Mouse (Mus musculus) adrenal gland, postnatal 10 days (tissue): Measurements from ENCODE around the gene Sgca. TPM values are rescaled to one million over a fixed set of nuclear protein-coding genes. Genes with fewer than 3 reads are reported as not detected.

Experiments used
- DNase-seq: peaks from one replicate; pipeline ENCODE4 v3.0.0; 2021; ENCODE audit warnings: mixed read lengths
- total RNA-seq, 2 experiments: library from RNA; stranded (reverse); gene quantifications; 2 replicates each; pipeline ENCODE4 v1.2.3; 2021

The Sgca gene
- total RNA-seq, 2 experiments from 2014 or later, result 4.5 to 16.8 TPM

- DNase-seq, result no peak
Measured at GRCm38 (mm10) chr11:95001584-95002347, 25.6 kb upstream of the Sgca start.

GRCm38 (mm10) chr11:95001058-95001457 lies 24.9 kb upstream of the Sgca start:
- DNase-seq, result peak; percentile 80

- DNase-seq, result peak; percentile 50
Measured at GRCm38 (mm10) chr11:95000548-95000947, 24.4 kb upstream of the Sgca start.

- no peak for DNase-seq
Measured at GRCm38 (mm10) chr11:95000128-95000527, 24.0 kb upstream of the Sgca start.

GRCm38 (mm10) chr11:94998041-94998531 lies 22.0 kb upstream of the Sgca start:
- no peak for DNase-seq

- DNase-seq, result no peak
Measured at GRCm38 (mm10) chr11:94997596-94997995, 21.5 kb upstream of the Sgca start.

GRCm38 (mm10) chr11:94996984-94997383 lies 20.9 kb upstream of the Sgca start:
- DNase-seq, result no peak

- DNase-seq, result no peak
Measured at GRCm38 (mm10) chr11:94996101-94996500, 20.0 kb upstream of the Sgca start.

- DNase-seq, result no peak
Measured at GRCm38 (mm10) chr11:94994947-94995772, 19.0 kb upstream of the Sgca start.

- peak; percentile 66 for DNase-seq
Measured at GRCm38 (mm10) chr11:94994208-94994814, 18.2 kb upstream of the Sgca start.

- peak; percentile 69 for DNase-seq
Measured at GRCm38 (mm10) chr11:94992754-94993606, 16.9 kb upstream of the Sgca start.

- peak; percentile 59 for DNase-seq
Measured at GRCm38 (mm10) chr11:94992480-94992753, 16.3 kb upstream of the Sgca start.

GRCm38 (mm10) chr11:94991641-94992479 lies 15.7 kb upstream of the Sgca start:
- DNase-seq, result peak; percentile 72

GRCm38 (mm10) chr11:94990749-94991577 lies 14.8 kb upstream of the Sgca start, which contains the start of gene Ppp1r9b:
Ppp1r9b (plus strand) TSS chr11:94991035.
- DNase-seq, result peak; percentile 96

GRCm38 (mm10) chr11:94990102-94990748 lies 14.1 kb upstream of the Sgca start:
- no peak for DNase-seq

- DNase-seq, result peak; percentile 87
Measured at GRCm38 (mm10) chr11:94989562-94990017, 13.5 kb upstream of the Sgca start.

GRCm38 (mm10) chr11:94988780-94989561 lies 12.8 kb upstream of the Sgca start:
- DNase-seq, result peak; percentile 47

- DNase-seq, result peak; percentile 64
Measured at GRCm38 (mm10) chr11:94987851-94988250, 11.7 kb upstream of the Sgca start.

GRCm38 (mm10) chr11:94987341-94987740 lies 11.2 kb upstream of the Sgca start:
- DNase-seq, result peak; percentile 48
